Mouse (Mus musculus) lung, postnatal 25 days (tissue): ENCODE measurements at regions not wholly inside any gene's neighbourhood (a gene's known extent, or its start where the extent isn't known, plus 50 kb on each side); places are given as distances from the start of the nearest gene placed in this dataset.
A peak's percentile ranks its signal among the peaks of the same experiment; 100 is the strongest.

Experiments used
- DNase-seq: peaks from one replicate; pipeline ENCODE4 v3.0.0; 2022; ENCODE audit warnings: low spot score

- no peak for DNase-seq
Measured at GRCm38 (mm10) chr10:91734691-91735090, 553.6 kb upstream of the Tmpo start.

- no peak for DNase-seq
Measured at GRCm38 (mm10) chr10:91732007-91732589, 551.0 kb upstream of the Tmpo start.

GRCm38 (mm10) chr10:91730062-91730461, 548.9 kb upstream of the Tmpo start:
- DNase-seq = no peak

- no peak for DNase-seq
Measured at GRCm38 (mm10) chr10:91719561-91720371, 538.7 kb upstream of the Tmpo start.

- no peak for DNase-seq
Measured at GRCm38 (mm10) chr10:91716604-91717003, 535.5 kb upstream of the Tmpo start.

GRCm38 (mm10) chr10:91714648-91715047, 533.5 kb upstream of the Tmpo start:
- DNase-seq = no peak

- DNase-seq = no peak
Measured at GRCm38 (mm10) chr10:91713529-91713928, 532.4 kb upstream of the Tmpo start.

GRCm38 (mm10) chr10:91706816-91707215, 525.7 kb upstream of the Tmpo start:
- no peak for DNase-seq

- no peak for DNase-seq
Measured at GRCm38 (mm10) chr10:91704751-91705150, 523.6 kb upstream of the Tmpo start.

- no peak for DNase-seq
Measured at GRCm38 (mm10) chr10:91701822-91702221, 520.7 kb upstream of the Tmpo start.

GRCm38 (mm10) chr10:91686082-91686618, 505.0 kb upstream of the Tmpo start:
- DNase-seq = no peak

- DNase-seq = no peak
Measured at GRCm38 (mm10) chr10:91685164-91686027, 504.3 kb upstream of the Tmpo start.

- DNase-seq = no peak
Measured at GRCm38 (mm10) chr10:91679641-91680040, 498.5 kb upstream of the Tmpo start.

- no peak for DNase-seq
Measured at GRCm38 (mm10) chr10:91637911-91638310, 456.8 kb upstream of the Tmpo start.

GRCm38 (mm10) chr10:91628672-91629071, 447.6 kb upstream of the Tmpo start:
- no peak for DNase-seq

GRCm38 (mm10) chr10:91622281-91622680, 441.2 kb upstream of the Tmpo start:
- no peak for DNase-seq

GRCm38 (mm10) chr10:91613794-91614479, 432.8 kb upstream of the Tmpo start:
- DNase-seq = no peak

GRCm38 (mm10) chr10:91612052-91612451, 430.9 kb upstream of the Tmpo start:
- no peak for DNase-seq

- DNase-seq = peak; percentile 10
Measured at GRCm38 (mm10) chr10:91594891-91595290, 413.8 kb upstream of the Tmpo start.

- no peak for DNase-seq
Measured at GRCm38 (mm10) chr10:91593378-91593777, 412.3 kb upstream of the Tmpo start.

- DNase-seq = no peak
Measured at GRCm38 (mm10) chr10:91591845-91592244, 410.7 kb upstream of the Tmpo start.

- DNase-seq = no peak
Measured at GRCm38 (mm10) chr10:91591398-91591811, 410.3 kb upstream of the Tmpo start.
